Mouse (Mus musculus) megakaryocyte-erythroid progenitor cell, adult 5-6 weeks (primary cell): Measurements from ENCODE around the gene Invs. TPM values are rescaled to one million over a fixed set of nuclear protein-coding genes. Genes with fewer than 3 reads are reported as not detected.
A peak's percentile ranks its signal among the peaks of the same experiment; 100 is the strongest.

Experiments used
- ATAC-seq: replicated peaks from 2 replicates; pipeline ENCODE4 v1.8.0; 2016; ENCODE audit warnings: mild to moderate bottlenecking, inconsistent platforms; ENCODE audit not compliant: severe bottlenecking, poor library complexity, low FRiP score, low TSS enrichment
- total RNA-seq, 2 experiments: library from RNA; stranded (forward) in 1 of 2; stranded (reverse) in 1 of 2; fragments of 200-1000, 215-1000 nt in 1 of 2; fragments of >200 nt in 1 of 2; fragmentation: Nextera tagmentation in 1 of 2; gene quantifications; 2 replicates each; pipeline ENCODE4 v1.2.3; 2014 to 2017

Invs gene
- total RNA-seq (2014; fragmentation: Nextera tagmentation) (5.8 and 7.6 TPM in 2 replicates), total RNA-seq (2017) (3.7 and 5.4 TPM in 2 replicates)

DNA sequence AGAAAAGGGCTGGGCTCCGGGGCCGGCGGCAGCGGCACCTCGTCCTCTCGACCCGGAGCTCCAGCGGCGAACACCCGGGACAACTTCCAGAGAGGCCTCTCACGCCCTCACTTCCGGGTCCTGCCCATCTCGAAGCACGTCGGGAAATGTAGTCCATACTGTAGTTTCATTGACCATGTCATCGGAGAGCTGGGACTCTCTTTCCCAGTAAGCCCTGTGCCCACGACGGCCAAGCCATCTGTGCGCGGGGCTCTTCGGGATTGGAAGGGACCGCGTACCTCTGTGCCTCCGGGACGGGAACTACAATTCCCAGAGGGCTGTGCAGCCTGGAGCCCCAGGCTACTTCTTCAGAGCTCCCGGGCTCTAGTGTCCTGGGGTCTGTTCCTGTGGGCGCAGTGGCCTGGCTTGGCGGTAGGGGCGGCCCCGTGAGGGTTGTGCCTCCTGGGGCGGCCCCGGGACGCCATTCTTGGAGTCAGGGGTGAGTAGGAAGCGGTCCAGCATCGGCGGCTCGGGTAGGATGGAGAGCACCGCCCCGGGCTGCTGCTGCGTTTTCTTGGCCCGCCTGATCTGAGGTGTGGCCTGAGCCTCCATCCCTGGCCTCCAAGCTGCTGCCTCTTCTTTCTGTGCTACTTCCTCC is at the start of gene Invs, which contains the start of gene Erp44:
Gene Invs, plus strand, starts transcription at position 263 of the 637 bp plus-strand sequence.
Gene Erp44, minus strand, starts transcription at position 61 of the 637 bp plus-strand sequence.
- ATAC-seq, result peak; percentile 99

DNA sequence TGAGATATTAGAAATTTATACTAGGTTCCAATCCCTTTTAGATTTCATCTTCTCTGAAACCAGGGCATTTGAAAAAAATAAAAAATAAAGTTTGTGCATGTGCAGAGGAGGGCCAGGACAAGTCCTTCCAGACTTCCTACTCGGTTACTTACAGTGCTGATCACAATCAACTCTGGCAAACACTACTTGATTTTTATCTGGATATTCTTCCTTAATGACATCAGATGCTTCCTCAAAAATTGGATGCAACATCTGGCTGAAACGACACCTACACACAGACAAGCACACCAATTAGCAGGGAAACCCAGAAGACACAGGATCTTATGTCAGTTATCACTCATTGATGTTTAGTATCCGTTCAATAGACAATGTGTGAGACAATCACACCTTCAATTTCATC is 42.8 kb upstream of the Invs start:
- no peak for ATAC-seq

DNA sequence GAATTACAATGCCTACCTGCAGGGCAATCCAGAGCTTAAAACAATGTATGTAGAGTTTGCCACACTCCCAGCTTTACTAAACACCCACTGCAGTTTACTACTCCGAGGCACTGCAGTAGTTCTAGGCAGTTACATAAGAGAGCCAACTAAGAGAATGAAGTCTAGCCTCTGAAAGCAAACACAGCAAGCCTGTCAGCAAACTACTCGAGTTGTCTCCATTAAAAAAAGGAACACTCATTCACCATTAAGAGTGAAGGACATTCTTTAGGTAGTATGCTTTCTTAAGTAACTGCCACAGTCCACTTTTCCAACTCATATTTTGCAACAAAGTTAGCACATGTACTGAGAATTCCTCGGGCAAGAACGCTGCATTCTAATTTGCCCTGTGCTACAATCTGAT is 40.5 kb upstream of the Invs start:
- ATAC-seq, result no peak

DNA sequence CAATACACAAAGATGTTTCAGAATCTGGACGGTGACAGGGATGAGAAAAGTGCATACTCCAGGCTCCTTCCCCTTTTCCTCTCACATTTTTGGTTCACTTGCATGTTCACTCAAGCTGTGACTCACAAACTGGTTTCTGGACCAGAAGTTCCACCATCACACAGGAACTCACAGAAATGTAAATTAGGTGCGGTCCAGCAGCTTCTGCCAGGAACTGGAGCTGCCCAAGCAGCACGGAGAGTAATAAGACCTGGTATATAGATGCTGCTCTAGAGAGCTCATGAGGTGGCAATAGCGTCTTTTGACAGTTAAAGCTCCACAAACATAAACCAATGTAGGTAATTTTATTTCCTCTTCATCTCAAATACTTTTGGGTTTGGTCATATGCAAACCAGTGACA is 37.1 kb upstream of the Invs start:
- ATAC-seq, result no peak

DNA sequence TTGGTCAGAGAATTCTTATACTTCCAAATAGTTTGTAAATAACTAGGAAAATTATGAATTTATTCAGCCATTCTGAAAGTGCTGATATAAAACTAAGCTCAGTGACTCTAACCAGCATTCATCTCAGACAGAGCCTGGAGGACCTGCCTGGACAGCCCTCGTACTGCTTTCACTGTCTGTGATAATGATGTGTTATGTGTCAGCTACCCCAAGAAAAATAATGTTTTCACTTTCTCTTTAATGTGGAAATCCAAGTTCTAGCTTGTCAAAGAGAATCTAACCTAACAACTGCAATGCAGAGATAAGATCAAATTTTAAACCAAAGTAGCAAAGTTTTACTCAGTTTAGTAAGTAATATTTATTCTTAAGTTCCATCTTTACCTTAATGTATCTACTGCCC is 35.8 kb upstream of the Invs start:
- ATAC-seq, result no peak

DNA sequence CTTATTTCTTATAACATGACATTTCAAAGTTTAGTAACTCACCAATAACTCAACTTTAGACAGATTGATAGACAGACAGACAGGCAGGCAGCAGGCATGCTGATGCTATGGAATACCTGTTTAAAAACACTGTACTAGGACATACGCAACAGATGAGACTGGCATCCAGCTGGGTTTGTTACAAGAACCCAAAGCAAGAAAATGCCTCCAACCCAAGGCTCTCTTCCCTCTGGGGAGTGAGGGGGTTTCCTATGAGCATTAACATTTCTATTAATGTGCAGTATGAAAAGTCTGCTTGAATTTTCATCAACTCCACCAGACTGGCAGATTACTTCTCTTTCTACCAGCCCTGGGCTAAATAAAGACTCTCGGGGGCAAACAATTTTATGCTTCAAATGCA is 35.3 kb upstream of the Invs start:
- ATAC-seq, result no peak

DNA sequence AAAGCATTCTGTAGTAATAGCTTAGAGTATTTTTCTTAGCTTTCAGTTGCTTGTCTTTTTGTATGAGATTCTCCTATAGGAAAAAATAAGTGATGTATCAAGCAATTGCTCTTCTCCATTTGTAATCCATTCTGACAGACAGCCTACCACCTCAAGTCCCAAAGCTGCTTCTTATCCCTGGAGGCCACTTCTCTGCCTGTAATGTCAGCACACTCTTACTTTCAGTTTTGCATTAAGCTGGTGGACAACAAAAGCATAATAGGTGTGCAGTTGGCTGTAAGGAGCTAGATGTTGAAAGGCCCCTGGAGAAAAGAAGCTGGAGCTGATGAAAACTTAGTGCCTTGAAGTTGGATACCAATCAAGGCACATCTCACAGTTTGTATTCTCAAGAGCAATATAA is 26.3 kb upstream of the Invs start:
- ATAC-seq, result no peak

DNA sequence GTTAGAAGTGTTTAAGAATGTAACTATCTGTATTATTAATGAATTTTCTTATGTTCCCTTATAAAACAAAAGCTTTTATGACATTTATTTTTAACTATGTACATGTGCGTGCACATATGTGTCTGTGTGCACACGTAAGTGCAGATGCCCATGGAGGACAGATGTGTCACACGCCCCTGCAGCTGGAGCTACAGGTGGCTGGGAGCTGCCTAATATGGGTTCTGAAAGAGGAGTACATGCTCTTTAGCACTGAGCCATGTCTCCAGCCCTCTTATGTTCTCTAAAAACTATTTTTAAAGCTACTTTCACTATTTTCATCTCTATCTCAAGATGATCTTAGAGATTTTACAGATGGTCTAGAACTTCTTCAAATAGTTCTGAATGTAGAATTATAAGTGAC is 21.5 kb upstream of the Invs start:
- no peak for ATAC-seq

DNA sequence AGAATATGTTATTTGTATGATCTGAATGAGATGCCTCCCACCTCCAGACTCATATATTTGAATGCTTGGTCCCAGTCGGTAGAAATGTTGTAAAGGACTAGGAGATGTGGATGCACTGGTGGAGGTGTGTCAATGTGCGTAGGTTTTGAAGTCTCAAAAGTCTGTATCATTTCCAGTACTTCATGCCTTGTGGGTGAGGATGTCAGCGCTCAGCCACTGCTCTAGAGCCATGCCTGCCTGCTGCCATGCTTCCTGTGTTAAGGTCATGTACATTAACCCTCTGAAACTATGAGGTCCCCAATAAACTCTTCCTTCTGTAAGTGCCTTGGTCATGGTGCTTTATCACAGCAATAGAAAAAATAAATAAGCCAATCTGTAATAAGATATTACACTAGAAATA is 11.9 kb upstream of the Invs start:
- ATAC-seq, result no peak

DNA sequence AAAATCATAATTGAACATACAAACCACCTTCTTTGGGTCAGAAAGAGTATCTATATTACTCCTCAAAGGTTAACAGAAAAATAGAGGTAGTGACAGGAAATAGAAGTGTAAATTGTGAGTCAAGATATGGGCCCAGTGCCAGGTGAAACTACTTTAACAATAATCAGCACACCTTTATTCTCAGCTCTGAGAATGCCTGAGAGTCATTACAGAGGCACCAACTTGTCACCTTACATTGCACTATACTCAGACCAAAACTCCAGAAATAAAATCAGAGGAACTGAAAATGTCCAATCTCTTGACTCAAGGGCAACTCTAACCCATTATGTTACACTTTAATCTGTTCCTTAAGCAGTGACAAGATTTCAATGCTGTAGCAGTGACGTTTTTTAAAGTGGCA is 11.4 kb upstream of the Invs start:
- no peak for ATAC-seq

DNA sequence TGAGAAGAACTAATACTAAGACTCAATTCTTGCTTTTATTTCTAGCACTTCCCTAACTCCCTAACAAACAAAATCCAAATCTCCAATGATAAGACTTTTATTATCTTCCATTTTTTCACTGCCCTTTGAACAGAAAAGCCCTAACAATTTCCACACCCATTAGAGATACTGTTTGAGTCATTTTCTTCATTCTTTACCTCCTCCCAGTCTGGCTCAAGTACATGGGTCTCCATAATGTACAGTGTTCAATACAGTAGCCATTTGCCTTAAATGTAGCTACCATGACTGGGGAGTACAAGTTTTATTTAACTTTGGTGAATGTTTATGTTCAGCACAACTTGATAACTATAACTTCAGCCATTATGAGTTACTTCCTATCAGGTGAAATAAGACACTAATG is 9.0 kb upstream of the Invs start:
- no peak for ATAC-seq

DNA sequence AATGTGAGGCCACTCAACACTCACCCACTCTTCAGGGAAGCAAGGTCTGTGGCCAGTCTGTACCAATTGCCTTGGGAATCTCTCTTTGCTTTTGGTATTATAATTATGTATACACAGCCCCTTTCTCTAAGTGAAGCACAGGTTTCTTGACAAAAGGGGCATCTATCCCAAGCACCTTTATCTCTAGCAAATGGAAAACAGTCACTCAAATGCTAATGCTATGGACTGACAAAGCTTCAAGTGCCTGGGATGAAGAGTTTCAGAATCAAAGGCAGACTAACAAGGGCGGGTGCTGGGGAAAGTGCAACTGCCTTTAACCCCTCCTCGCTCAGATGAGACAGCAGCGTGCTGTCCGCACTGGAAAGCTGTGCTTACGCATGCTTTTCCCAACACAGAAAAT is 7.7 kb upstream of the Invs start:
- ATAC-seq, result no peak

DNA sequence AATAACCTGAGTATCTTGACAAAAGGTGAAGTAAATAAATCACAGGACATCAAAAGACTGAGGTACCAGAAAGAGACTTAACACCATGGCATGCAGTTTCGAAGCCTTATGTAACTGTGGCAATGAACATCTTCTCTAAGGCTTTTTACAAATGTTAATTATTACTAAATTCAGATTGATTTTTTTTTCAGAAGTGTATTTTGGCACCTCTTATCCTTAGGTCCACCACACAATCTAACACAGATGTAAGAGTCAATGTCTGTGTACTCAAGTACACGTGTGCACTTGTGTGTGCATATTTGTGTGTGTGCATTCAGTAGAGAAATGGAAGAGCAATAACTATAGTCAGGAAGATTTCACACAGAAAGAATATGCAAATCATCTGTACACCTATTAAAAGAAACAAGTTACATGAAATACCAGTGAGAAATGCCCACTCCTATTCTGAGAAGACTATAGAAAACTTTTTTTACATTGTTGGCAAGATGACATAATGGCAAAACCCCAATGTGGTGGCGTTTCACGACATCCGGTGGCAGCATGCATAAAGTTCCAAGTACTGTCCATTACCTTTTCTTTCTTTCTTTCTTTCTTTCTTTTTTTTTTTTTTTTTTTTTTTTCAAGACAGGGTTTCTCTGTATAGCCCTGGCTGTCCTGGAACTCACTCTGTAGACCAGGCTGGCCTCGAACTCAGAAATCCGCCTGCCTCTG is 6.3 kb upstream of the Invs start:
- ATAC-seq, result no peak

DNA sequence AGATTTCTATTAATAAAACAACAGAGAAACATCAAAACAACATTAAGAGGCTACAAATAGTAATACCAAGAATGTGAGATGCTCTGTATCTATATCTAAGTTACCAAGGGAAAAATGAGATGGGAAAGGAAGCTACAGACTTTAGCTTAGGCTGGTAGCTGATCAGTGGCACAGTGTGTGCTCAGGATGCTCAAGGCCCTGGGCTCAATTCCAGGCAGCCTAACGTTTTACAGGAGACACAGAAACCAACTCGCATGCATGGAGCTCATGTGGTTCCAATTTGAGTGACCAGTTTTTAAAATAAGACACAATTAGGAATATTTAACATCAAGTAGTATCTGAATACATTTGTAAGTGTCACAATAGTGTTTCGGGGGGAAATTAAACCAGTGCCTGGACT is 3.8 kb upstream of the Invs start:
- no peak for ATAC-seq

DNA sequence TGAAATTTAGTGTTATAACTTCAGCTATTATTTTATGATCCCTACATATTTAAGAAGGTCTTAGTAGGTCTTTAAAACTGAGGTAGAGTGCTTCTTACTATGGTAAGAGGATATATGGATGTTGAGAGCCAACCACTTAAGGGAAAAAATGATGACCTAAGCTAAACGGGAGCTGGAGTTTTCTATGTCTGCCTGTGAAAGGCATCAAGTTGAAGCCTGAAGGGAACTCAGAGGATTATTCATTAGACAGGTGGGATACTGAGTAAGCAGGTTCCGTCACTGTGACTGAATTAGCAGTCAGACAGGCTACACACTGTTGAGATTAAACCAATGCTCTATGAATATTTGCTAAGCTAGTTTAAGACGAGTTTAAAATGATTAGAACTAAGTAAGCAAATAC is 2.5 kb upstream of the Invs start:
- no peak for ATAC-seq

DNA sequence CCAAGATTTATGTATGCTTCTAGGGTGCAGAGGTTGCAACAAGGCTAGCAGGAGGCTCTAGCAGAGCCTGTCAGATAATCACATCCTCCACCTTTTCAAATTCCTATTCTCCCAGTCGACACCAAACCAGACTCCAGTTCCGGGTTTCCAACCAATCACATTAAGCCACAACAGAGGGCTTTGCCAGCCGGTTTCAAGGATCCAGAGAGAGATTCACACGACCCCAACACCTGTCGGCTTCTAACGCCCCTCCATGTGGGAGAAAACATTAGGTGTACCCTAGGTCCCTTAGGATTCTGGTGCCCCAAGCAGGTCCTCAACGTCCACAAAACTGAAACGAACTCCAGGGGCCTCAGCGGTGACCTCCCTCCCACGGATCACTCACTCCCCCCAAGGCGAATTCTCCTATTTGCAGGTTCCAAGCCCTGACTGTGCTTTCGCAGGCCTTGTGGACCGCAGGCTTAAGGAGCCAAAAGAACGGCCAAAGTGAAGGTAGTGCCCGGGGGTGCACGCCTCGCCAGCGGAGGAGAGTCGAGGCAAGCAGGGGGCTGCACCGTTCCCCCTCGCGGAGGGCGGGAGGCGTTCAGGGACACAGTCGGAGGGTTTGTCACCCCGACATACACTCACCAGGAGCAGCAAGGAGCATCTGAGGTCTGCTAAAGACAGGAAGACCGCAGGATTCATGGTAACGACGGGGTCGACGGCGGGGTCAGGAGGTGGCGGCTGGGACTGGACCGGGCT is 633 bp upstream of the Invs start:
- ATAC-seq, result peak; percentile 28

DNA sequence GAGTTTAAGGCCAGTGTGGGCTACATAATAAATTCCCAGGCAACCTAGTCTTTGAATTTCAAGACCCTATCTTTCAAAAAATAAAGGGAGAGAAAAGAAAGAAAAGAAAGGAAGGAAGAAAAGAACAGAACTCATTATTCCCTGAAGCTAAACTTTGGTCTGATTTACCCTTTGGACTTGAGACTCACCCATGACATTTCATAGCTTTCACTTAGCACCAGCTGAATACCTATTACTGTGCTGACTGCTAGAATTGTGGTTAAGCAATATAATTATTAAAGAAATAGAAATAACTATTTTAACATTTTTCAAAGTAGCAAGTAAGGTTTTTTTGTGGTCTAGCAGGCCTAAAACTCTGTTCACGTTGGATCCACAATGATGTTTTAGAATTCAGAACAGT is 1.6 kb downstream of the Invs start:
- ATAC-seq, result no peak

DNA sequence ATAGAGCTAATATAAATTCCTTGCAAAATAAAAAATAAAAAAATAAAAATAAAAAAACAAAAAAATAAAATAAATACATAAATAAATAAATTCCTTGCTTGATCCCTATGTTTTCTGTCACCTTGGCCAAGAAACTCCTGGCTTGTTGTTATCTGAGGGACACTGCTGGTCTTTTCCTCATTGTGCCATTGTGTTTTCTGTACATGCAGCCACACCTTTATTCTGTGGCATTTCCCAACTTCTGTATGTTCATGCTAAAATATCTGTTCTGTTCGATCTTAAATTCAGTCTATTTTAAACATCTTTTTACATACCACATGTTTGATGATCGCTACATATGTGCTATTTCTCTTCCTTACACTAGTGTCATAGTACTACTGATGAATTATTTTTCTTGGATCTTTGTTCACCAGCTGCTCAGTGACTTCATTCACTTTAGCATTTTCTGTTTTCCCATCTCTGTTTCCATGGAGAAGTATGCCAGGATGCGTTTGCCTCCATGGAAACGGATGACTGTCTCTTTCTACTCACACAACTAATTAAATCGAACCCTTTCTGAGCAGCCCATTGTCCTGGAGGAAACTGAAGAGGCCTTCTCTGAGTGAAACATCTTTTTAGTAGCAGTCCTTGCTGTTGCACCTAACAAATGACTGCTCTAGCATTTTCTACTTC is 7.7 kb downstream of the Invs start:
- ATAC-seq, result no peak

DNA sequence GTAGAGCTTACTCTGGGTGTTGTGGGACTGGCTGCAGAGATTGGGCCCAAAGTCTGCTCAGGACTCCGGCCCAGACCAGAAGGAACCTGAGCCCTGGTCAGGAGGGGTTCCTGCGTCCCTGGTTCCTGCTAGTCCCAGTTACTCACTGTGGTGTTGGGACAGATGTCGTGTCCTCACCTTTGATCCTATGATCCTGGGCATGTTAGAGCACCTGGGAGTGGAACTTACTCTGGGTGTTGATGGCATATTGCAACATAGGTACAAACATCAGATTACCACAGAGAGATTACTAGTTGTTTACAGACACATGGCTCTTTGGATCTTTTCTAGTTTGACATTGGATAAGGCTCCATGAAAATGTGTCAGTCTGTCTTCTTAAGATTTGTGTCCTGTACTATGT is 35.3 kb downstream of the Invs start:
- ATAC-seq, result no peak

DNA sequence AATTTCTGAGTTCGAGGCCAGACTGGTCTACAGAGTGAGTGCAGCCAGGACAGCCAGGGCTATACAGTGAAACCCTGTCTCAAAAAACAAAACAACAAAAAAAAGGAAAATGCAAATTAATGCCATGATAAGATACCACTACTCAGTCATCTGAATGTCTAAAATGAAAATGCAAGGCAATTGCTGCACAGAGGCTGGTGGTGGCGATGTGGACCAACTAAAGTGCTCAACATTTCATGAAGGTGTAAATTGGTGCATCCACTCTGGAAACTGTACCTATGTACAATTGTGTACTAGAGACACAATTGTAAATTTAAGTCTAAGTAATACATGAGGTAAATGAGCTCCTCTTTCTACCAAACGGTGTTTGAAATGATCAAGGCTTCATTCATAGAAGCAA is 36.5 kb downstream of the Invs start:
- no peak for ATAC-seq
